Mouse (Mus musculus) small intestine, adult 2 months (tissue): Measurements from ENCODE around the gene Alkbh7. TPM values are rescaled to one million over a fixed set of nuclear protein-coding genes. Genes with fewer than 3 reads are reported as not detected.
A peak's percentile ranks its signal among the peaks of the same experiment; 100 is the strongest.

ENCODE experiments used
- H3K27ac ChIP-seq: fragments of 200-500 bp; 2 replicates; pipeline ENCODE4 v1.5.1; 2012; ENCODE audit warnings: low read depth, low read length, control low read depth, inconsistent platforms; ENCODE audit not compliant: insufficient read depth
- H3K27me3 ChIP-seq: fragments of 200-500 bp; 2 replicates; pipeline ENCODE4 v1.6.1; 2012; ENCODE audit warnings: mild to moderate bottlenecking, moderate library complexity, low read length, inconsistent platforms; ENCODE audit not compliant: control insufficient read depth, insufficient read depth
- H3K36me3 ChIP-seq: fragments of 200-500 bp; 2 replicates; pipeline ENCODE4 v1.6.1; 2012; ENCODE audit warnings: mild to moderate bottlenecking, low read length, control low read depth, inconsistent platforms; ENCODE audit not compliant: control insufficient read depth, insufficient read depth
- H3K4me1 ChIP-seq: fragments of 200-500 bp; 2 replicates; pipeline ENCODE4 v1.6.1; 2012; ENCODE audit warnings: low read length, inconsistent platforms, mixed read lengths; ENCODE audit not compliant: control insufficient read depth, insufficient read depth, insufficient read length
- H3K4me3 ChIP-seq: fragments of 200-500 bp; 2 replicates; pipeline ENCODE4 v1.5.1; 2012; ENCODE audit warnings: low read depth, mild to moderate bottlenecking, control low read depth, inconsistent platforms, low read length, moderate library complexity
- CTCF ChIP-seq: fragments of 200-500 bp; IDR thresholded peaks from 2 replicates; pipeline ENCODE4 v1.5.1; 2012; ENCODE audit warnings: low read depth, mild to moderate bottlenecking, control low read depth, inconsistent platforms, low read length, moderate library complexity, mixed read lengths; ENCODE audit not compliant: insufficient replicate concordance, insufficient read length; ENCODE audit errors: extremely low read depth
- POLR2A ChIP-seq: fragments of 200-500 bp; IDR thresholded peaks from 2 replicates; pipeline ENCODE4 v1.6.1; 2012; ENCODE audit warnings: low read depth, mild to moderate bottlenecking, control low read depth, inconsistent platforms, low read length, moderate library complexity
- WGBS: fragments of 180-500 bp; shearing (Covaris S2); methylation state at CpG from one replicate; pipeline ENCODE4 v1.1.7; 2018; 5-methylcytosine and 5-hydroxymethylcytosine counted together
- polyA plus RNA-seq: library from polyadenylated mRNA; depleted of rRNA; stranded (reverse); fragments of >200 nt; gene quantifications from 2 replicates; pipeline ENCODE4 v1.2.3, GENCODE M21; 2012

Alkbh7 gene
- polyA plus RNA-seq, 1 experiment = 63.7 TPM

DNA sequence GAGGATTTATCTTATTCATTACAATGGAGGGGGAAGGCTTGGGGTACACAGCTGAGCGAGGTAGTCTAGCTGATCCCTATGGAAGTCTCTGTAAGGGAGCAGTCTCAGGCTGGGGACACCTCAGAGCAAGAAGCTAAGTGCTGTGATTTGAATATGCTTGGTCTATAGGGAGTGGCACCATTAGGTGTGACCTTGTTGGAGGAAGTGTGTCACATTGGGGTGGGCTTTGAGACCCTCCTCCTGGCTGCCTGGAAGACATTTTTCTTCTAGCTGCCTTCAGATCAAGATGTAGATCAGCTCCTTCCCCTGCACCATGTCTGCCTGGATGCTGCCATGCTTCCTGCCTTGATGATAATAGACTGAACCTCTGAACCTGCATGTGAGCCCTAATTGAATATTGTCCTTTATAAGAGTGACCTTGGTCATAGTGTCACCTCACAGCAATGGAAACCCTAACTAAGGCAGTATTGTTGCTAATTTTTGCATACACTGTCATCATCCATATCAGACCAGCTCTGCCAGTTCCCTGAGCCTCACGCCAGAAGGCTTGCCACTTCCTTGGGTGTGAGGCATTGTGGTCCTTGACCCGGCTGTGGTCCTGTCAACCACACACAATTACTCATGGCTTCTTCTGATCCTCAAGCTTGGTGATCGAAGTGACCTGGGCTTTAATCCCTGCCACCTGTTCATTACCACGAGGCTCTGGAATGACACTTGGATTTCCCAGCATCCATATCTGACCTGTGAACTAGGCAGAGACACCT lies 34.3 kb upstream of the Alkbh7 start:
- no peak for TF ChIP-seq CTCF
- no peak for TF ChIP-seq POLR2A
- WGBS = 37% methylated on average over 5 of the region's 5 CpGs
- Histone ChIP-seq H3K27me3 (no peaks in the 10 kb centered on the region), H3K27ac (peak overlapping the region; percentile 94), H3K4me3 (no peak overlapping the region), H3K36me3 (no peaks in the 10 kb centered on the region), H3K4me1 (peaks cover 23% of the 10 kb centered on the region)

DNA sequence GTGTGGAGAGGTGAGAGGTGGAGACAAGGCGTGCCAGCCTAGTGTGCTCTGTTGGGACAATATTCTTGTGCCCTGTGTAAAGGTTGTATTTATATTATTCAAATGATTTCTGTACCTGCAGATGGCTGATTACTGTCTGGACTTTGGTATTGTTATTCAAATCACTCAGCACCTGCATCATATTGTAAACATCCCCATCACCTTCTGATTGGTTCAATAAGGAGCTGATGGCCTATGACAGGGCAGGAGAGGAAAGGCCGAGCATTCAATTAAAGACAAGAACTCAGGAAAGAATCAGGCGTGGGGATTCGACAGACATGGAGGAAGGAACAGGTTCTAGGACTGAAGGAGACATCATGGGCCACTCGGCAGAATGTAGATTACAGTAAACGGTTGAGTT lies 33.5 kb upstream of the Alkbh7 start:
- H3K36me3 ChIP-seq = no peaks in the 10 kb centered on the region
- H3K27me3 ChIP-seq = no peaks in the 10 kb centered on the region
- TF ChIP-seq POLR2A = no peak
- TF ChIP-seq CTCF = no peak
- H3K27ac ChIP-seq = peak overlapping the region; percentile 94
- peaks cover 21% of the 10 kb centered on the region for H3K4me1 ChIP-seq
- 34% methylated on average over 6 of the region's 6 CpGs for WGBS
- no peak overlapping the region for H3K4me3 ChIP-seq

DNA sequence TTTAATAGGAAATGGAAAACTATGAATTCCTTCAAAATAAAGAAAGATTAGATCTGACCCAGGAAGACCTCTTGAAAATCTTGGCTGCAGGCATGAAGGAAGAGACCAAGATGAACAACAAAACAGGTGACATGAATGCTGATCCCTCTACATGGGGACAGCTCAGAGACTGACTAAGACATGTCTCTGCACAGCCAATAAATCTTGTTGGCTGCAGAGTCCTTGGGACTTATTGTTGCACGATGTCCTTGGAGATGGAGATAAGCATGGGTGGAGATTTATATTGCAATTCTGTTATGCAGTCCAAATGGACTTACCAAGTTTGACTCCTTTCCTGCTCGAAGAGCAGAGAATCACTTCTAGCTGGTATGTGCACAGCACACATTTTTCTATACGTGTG lies 27.8 kb upstream of the Alkbh7 start:
- Histone ChIP-seq H3K36me3 (no peaks in the 10 kb centered on the region), H3K27me3 (no peaks in the 10 kb centered on the region), H3K27ac (no peak overlapping the region), H3K4me1 (peaks cover 14% of the 10 kb centered on the region), H3K4me3 (no peak overlapping the region)
- 33% methylated on average over 3 of the region's 3 CpGs for WGBS
- TF ChIP-seq POLR2A = no peak
- TF ChIP-seq CTCF = no peak

DNA sequence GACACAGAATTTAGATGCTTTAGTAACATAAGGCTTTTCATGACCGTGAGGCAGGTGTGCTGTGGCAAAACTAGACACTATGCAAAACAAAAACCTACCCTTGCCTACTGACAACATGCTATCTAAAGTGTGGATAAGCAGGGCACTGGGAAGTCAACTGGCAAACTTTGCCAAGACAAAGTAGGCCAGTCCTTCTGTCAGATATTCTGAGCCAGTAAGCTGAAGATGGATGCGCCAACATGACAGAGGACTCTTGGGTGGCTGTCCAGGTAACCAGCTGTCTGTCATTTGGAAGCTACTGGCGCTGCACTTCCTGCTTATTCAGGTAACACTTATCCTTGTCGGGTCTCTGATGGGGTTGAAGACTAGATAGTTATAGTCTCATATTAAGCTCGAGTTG lies 27.1 kb upstream of the Alkbh7 start:
- no peak for TF ChIP-seq CTCF
- no peak for TF ChIP-seq POLR2A

DNA sequence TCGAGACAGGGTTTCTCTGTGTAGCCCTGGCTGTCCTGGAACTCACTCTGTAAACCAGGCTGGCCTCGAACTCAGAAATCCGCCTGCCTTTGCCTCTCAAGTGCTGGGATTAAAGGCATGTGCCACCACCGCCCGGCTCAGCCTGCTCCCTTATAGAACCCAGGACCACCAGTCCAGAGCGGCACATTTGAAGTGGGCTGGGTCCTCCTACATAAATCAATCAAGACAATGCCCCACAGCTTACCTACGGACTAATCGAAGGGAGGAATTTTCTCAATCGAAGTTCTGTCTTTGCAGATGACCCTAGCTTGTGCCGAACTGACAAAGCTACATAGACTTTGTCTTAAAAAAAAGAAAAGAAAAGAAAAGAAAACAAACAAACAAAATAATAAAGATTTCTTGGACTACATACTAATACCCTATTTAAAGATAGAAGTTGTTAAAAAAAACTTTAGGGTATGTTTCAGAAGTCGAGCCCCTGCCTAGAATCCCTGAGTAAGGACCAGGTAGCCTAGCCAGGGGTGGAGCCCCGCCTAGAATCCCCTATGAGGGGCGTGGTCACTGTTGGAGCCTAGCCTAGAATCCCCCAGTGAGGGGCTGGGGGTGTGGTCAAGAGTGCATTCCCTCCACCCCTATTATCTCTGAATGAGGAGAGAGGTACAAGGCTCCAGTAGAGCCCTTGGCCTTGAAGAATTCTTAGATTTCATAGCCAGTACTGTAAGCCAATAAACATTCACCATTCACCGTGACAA lies 23.0 kb upstream of the Alkbh7 start:
- WGBS = 73% methylated on average over 14 of the region's 14 CpGs
- H3K4me1 ChIP-seq = peaks cover 41% of the 10 kb centered on the region
- no peak overlapping the region for H3K4me3 ChIP-seq
- H3K36me3 ChIP-seq = no peaks in the 10 kb centered on the region
- TF ChIP-seq CTCF = no peak
- no peak for TF ChIP-seq POLR2A
- H3K27me3 ChIP-seq = no peaks in the 10 kb centered on the region
- H3K27ac ChIP-seq = no peak overlapping the region

More for the DNA sequence above, 27.1 kb upstream of the Alkbh7 start:
- WGBS = 64% methylated on average over 5 of the region's 5 CpGs
- no peaks in the 10 kb centered on the region for H3K27me3 ChIP-seq
- H3K27ac ChIP-seq = peak overlapping the region; percentile 16
- H3K36me3 ChIP-seq = no peaks in the 10 kb centered on the region
- H3K4me3 ChIP-seq = no peak overlapping the region
- H3K4me1 ChIP-seq = peaks cover 15% of the 10 kb centered on the region; the same call in 1 of the 2 replicates

DNA sequence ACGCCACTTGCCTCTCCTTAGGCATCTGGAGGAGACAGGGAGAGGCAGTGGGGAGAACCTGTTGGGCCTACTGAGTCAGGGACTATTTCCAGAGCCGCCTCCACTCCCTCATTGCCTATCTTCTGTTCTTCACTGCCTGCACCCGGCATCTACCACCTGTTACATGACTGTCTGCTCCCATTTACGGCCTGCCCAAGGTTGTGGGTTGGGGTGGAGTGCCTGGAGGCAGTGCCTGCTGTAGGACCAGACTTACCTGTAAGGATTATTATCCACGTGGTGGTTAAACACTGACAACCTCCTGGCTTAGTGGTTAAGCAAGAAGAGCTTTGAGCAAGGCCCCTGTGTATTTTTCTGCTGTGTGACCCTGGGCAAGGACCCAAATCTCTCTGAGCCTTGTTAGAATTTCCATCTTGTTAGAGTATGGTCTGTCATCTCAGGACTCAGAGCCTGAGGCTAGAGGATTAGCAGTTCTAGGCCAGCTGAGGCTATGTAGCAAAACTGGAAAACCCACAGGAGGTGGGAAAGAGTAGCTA lies 22.4 kb upstream of the Alkbh7 start:
- WGBS = 35% methylated on average over 5 of the region's 5 CpGs
- peaks cover 42% of the 10 kb centered on the region for H3K4me1 ChIP-seq
- no peak overlapping the region for H3K27ac ChIP-seq

DNA sequence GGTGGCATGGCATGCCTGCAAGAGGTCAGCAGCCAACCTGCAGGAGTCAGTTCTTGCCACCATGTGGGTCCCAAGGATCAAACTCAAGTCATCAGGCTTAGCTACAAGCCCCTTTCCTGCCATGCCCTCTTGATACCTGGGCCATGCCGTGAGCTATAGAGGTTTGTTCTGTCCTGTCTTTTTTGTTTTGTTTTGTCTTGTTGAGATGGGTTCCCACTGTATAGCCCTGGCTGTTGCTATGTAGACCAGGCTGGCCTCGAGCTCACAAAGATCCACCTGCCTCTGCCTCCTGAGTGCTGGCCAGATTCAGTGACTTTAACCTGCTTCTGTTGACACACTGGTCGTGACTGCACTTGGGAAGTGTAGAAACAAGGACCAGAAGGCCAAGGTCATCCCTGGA lies 21.7 kb upstream of the Alkbh7 start:
- TF ChIP-seq CTCF (no peak), POLR2A (no peak)
- Histone ChIP-seq H3K27me3 (no peaks in the 10 kb centered on the region), H3K36me3 (no peaks in the 10 kb centered on the region), H3K4me3 (no peak overlapping the region), H3K4me1 (peaks cover 42% of the 10 kb centered on the region), H3K27ac (peak overlapping the region; percentile 40; the same call in 1 of the 2 replicates)
- 64% methylated on average over 3 of the region's 3 CpGs for WGBS

More for the DNA sequence above, 22.4 kb upstream of the Alkbh7 start:
- H3K36me3 ChIP-seq = no peaks in the 10 kb centered on the region
- no peak for TF ChIP-seq POLR2A
- TF ChIP-seq CTCF = no peak
- no peak overlapping the region for H3K4me3 ChIP-seq
- H3K27me3 ChIP-seq = no peaks in the 10 kb centered on the region
